Mouse (Mus musculus) hindbrain, embryonic 15.5 days (tissue): ENCODE results near the gene Fam69b. TPM values are rescaled to one million over a fixed set of nuclear protein-coding genes. Genes with fewer than 3 reads are reported as not detected.

Source experiments
- ATAC-seq: fragments of 200-750 bp; cut with Nextera tagmentation; 2 replicates; pipeline ENCODE4 v1.8.0; 2017; ENCODE audit warnings: low read depth, moderate number of reproducible peaks, moderate TSS enrichment; ENCODE audit not compliant: low FRiP score
- H3K27ac ChIP-seq: fragments of 300-500 bp; sonication (generic); replicated peaks from 2 replicates; pipeline ENCODE4 v1.5.1; 2015; ENCODE audit warnings: mild to moderate bottlenecking, inconsistent platforms
- H3K27me3 ChIP-seq: fragments of 300-500 bp; sonication (generic); 2 replicates; pipeline ENCODE4 v1.6.1; 2015; ENCODE audit warnings: control low read depth, inconsistent platforms
- H3K36me3 ChIP-seq: fragments of 300-500 bp; sonication (generic); 2 replicates; pipeline ENCODE4 v1.6.1; 2015; ENCODE audit warnings: control low read depth, inconsistent platforms
- H3K4me1 ChIP-seq: fragments of 300-500 bp; sonication (generic); replicated peaks from 2 replicates; pipeline ENCODE4 v1.6.1; 2015; ENCODE audit warnings: control low read depth, inconsistent platforms
- H3K4me2 ChIP-seq: fragments of 300-500 bp; sonication (generic); 2 replicates; pipeline ENCODE4 v1.6.1; 2015; ENCODE audit warnings: moderate library complexity, mild to moderate bottlenecking, inconsistent platforms
- H3K4me3 ChIP-seq: fragments of 300-500 bp; sonication (generic); 2 replicates; pipeline ENCODE4 v1.5.1; 2015; ENCODE audit warnings: mild to moderate bottlenecking, inconsistent platforms
- H3K9ac ChIP-seq: fragments of 300-500 bp; sonication (generic); 2 replicates; pipeline ENCODE4 v1.6.1; 2015; ENCODE audit warnings: inconsistent platforms
- H3K9me3 ChIP-seq: fragments of 300-500 bp; sonication (generic); 2 replicates; pipeline ENCODE4 v1.6.1; 2016; ENCODE audit warnings: control low read depth, inconsistent platforms
- WGBS: fragments of 180-500 bp; shearing (Covaris S2); methylation state at CpG from one replicate; pipeline ENCODE4 v1.1.7; 2015; 5-methylcytosine and 5-hydroxymethylcytosine counted together
- polyA plus RNA-seq: library from polyadenylated mRNA; unstranded; fragments of >200 nt; fragmentation: Nextera tagmentation; extraction: Ambion mirVana; gene quantifications from 2 replicates; pipeline ENCODE4 v1.2.1, GENCODE M21; 2015

Fam69b gene
- polyA plus RNA-seq, 1 experiment from 2014 or later = 152 TPM

- H3K36me3 ChIP-seq = no peaks in the 10 kb centered on the region
- ATAC-seq = no peak
- 79% methylated on average over 1 of the region's 1 CpGs for WGBS
- no peak overlapping the region for H3K9ac ChIP-seq
- no peak overlapping the region for H3K4me3 ChIP-seq
- no peak overlapping the region for H3K27ac ChIP-seq
- peaks cover 24% of the 10 kb centered on the region for H3K27me3 ChIP-seq
- no peak overlapping the region for H3K4me2 ChIP-seq
- H3K4me1 ChIP-seq = peaks cover 13% of the 10 kb centered on the region
- H3K9me3 ChIP-seq = no peaks in the 10 kb centered on the region
Measured at GRCm38 (mm10) chr2:26601595-26601994, 26.7 kb upstream of the Fam69b start.

GRCm38 (mm10) chr2:26602631-26603030 lies 25.6 kb upstream of the Fam69b start:
- Histone ChIP-seq H3K9me3 (no peaks in the 10 kb centered on the region), H3K4me3 (no peak overlapping the region), H3K27me3 (peaks cover 24% of the 10 kb centered on the region), H3K4me2 (no peak overlapping the region), H3K36me3 (no peaks in the 10 kb centered on the region), H3K27ac (no peak overlapping the region), H3K4me1 (peaks cover 18% of the 10 kb centered on the region), H3K9ac (no peak overlapping the region)
- 88% methylated on average over 5 of the region's 5 CpGs for WGBS
- ATAC-seq = no peak

GRCm38 (mm10) chr2:26603159-26603558 lies 25.1 kb upstream of the Fam69b start:
- H3K9me3 ChIP-seq = no peaks in the 10 kb centered on the region
- no peaks in the 10 kb centered on the region for H3K36me3 ChIP-seq
- H3K27ac ChIP-seq = no peak overlapping the region
- WGBS = 22% methylated on average over 6 of the region's 6 CpGs
- H3K27me3 ChIP-seq = peaks cover 24% of the 10 kb centered on the region
- peak overlapping the region; percentile 45 for H3K4me3 ChIP-seq
- H3K4me1 ChIP-seq = peaks cover 18% of the 10 kb centered on the region
- peak overlapping the region; percentile 80 for H3K4me2 ChIP-seq
- ATAC-seq = no peak
- no peak overlapping the region for H3K9ac ChIP-seq

- Histone ChIP-seq H3K9ac (peak within 1 kb of the TSS; percentile 50), H3K9me3 (no peaks in the 10 kb centered on the region), H3K4me2 (peak within 1 kb of the TSS; percentile 80), H3K4me3 (peak within 1 kb of the TSS; percentile 45), H3K4me1 (peaks cover 18% of the 10 kb centered on the region), H3K27me3 (peaks cover 24% of the 10 kb centered on the region), H3K27ac (no peak within 1 kb of the TSS), H3K36me3 (no peaks in the 10 kb centered on the region)
- peak; percentile 54 for ATAC-seq
- under 1% methylated on average over 94 of the region's 103 CpGs for WGBS
Measured at GRCm38 (mm10) chr2:26603720-26604671, 24.3 kb upstream of the Fam69b start, which contains the start of gene Agpat2. TSS of gene Agpat2 (minus strand) at chr2:26604417.

GRCm38 (mm10) chr2:26605331-26605730 lies 22.9 kb upstream of the Fam69b start:
- WGBS = 84% methylated on average over 8 of the region's 8 CpGs
- H3K27ac ChIP-seq = no peak overlapping the region
- H3K9me3 ChIP-seq = no peaks in the 10 kb centered on the region
- no peaks in the 10 kb centered on the region for H3K36me3 ChIP-seq
- peaks cover 18% of the 10 kb centered on the region for H3K4me1 ChIP-seq
- H3K9ac ChIP-seq = no peak overlapping the region
- no peak for ATAC-seq
- H3K4me3 ChIP-seq = no peak overlapping the region
- H3K4me2 ChIP-seq = no peak overlapping the region
- H3K27me3 ChIP-seq = peaks cover 24% of the 10 kb centered on the region

GRCm38 (mm10) chr2:26606579-26606978 lies 21.7 kb upstream of the Fam69b start:
- H3K4me3 ChIP-seq = no peak overlapping the region
- no peaks in the 10 kb centered on the region for H3K9me3 ChIP-seq
- 74% methylated on average over 3 of the region's 3 CpGs for WGBS
- no peak for ATAC-seq
- no peaks in the 10 kb centered on the region for H3K36me3 ChIP-seq
- peaks cover 18% of the 10 kb centered on the region for H3K4me1 ChIP-seq
- H3K27me3 ChIP-seq = peaks cover 24% of the 10 kb centered on the region
- H3K27ac ChIP-seq = no peak overlapping the region
- H3K9ac ChIP-seq = no peak overlapping the region
- no peak overlapping the region for H3K4me2 ChIP-seq

GRCm38 (mm10) chr2:26607056-26607910 lies 21.0 kb upstream of the Fam69b start:
- Histone ChIP-seq H3K36me3 (no peaks in the 10 kb centered on the region), H3K27me3 (peaks cover 24% of the 10 kb centered on the region), H3K4me2 (no peak overlapping the region), H3K4me1 (peaks cover 18% of the 10 kb centered on the region), H3K4me3 (no peak overlapping the region), H3K9ac (no peak overlapping the region), H3K27ac (no peak overlapping the region), H3K9me3 (no peaks in the 10 kb centered on the region)
- no peak for ATAC-seq
- WGBS = 58% methylated on average over 6 of the region's 6 CpGs

GRCm38 (mm10) chr2:26608781-26609180 lies 19.5 kb upstream of the Fam69b start:
- Histone ChIP-seq H3K4me1 (peaks cover 12% of the 10 kb centered on the region), H3K27me3 (peaks cover 12% of the 10 kb centered on the region), H3K4me2 (no peak overlapping the region), H3K27ac (no peak overlapping the region), H3K36me3 (no peaks in the 10 kb centered on the region), H3K9me3 (no peaks in the 10 kb centered on the region), H3K4me3 (no peak overlapping the region), H3K9ac (no peak overlapping the region)
- ATAC-seq = no peak

GRCm38 (mm10) chr2:26609261-26609661 lies 19.0 kb upstream of the Fam69b start:
- no peak for ATAC-seq
- no peak overlapping the region for H3K4me3 ChIP-seq

GRCm38 (mm10) chr2:26610526-26610925 lies 17.7 kb upstream of the Fam69b start:
- Histone ChIP-seq H3K36me3 (no peaks in the 10 kb centered on the region), H3K27me3 (no peaks in the 10 kb centered on the region), H3K9me3 (no peaks in the 10 kb centered on the region), H3K4me3 (no peak overlapping the region), H3K4me2 (no peak overlapping the region), H3K9ac (no peak overlapping the region), H3K27ac (no peak overlapping the region), H3K4me1 (peaks cover 5% of the 10 kb centered on the region; the same call in 1 of the 2 replicates)
- no peak for ATAC-seq
- WGBS = 76% methylated on average over 3 of the region's 3 CpGs

More at GRCm38 (mm10) chr2:26609261-26609661, 19.0 kb upstream of the Fam69b start:
- no peak overlapping the region for H3K9ac ChIP-seq
- H3K9me3 ChIP-seq = no peaks in the 10 kb centered on the region
- no peak overlapping the region for H3K27ac ChIP-seq
- H3K36me3 ChIP-seq = no peaks in the 10 kb centered on the region
- no peak overlapping the region for H3K4me2 ChIP-seq
- peaks cover 8% of the 10 kb centered on the region for H3K4me1 ChIP-seq
- H3K27me3 ChIP-seq = peaks cover 9% of the 10 kb centered on the region

GRCm38 (mm10) chr2:26611054-26611453 lies 17.2 kb upstream of the Fam69b start:
- H3K4me3 ChIP-seq = no peak overlapping the region
- H3K4me1 ChIP-seq = peaks cover 5% of the 10 kb centered on the region; the same call in 1 of the 2 replicates
- ATAC-seq = no peak
- no peak overlapping the region for H3K4me2 ChIP-seq
- H3K36me3 ChIP-seq = no peaks in the 10 kb centered on the region
- no peak overlapping the region for H3K9ac ChIP-seq
- no peaks in the 10 kb centered on the region for H3K27me3 ChIP-seq
- H3K9me3 ChIP-seq = no peaks in the 10 kb centered on the region
- H3K27ac ChIP-seq = no peak overlapping the region

GRCm38 (mm10) chr2:26611896-26612295 lies 16.4 kb upstream of the Fam69b start:
- Histone ChIP-seq H3K27me3 (no peaks in the 10 kb centered on the region), H3K36me3 (no peaks in the 10 kb centered on the region), H3K9me3 (no peaks in the 10 kb centered on the region), H3K27ac (no peak overlapping the region), H3K4me1 (peaks cover 5% of the 10 kb centered on the region; the same call in 1 of the 2 replicates), H3K4me3 (no peak overlapping the region), H3K4me2 (no peak overlapping the region), H3K9ac (no peak overlapping the region)
- ATAC-seq = no peak
